Mouse (Mus musculus) hindbrain, embryonic 15.5 days (tissue): ENCODE data around the gene Nob1. TPM values are rescaled to one million over a fixed set of nuclear protein-coding genes. Genes with fewer than 3 reads are reported as not detected.
A peak's percentile ranks its signal among the peaks of the same experiment; 100 is the strongest.

Experiments
- ATAC-seq: fragments of 200-750 bp; cut with Nextera tagmentation; 2 replicates; pipeline ENCODE4 v1.8.0; 2017; ENCODE audit warnings: low read depth, moderate number of reproducible peaks, moderate TSS enrichment; ENCODE audit not compliant: low FRiP score
- H3K27ac ChIP-seq: fragments of 300-500 bp; sonication (generic); replicated peaks from 2 replicates; pipeline ENCODE4 v1.5.1; 2015; ENCODE audit warnings: mild to moderate bottlenecking, inconsistent platforms
- H3K27me3 ChIP-seq: fragments of 300-500 bp; sonication (generic); 2 replicates; pipeline ENCODE4 v1.6.1; 2015; ENCODE audit warnings: control low read depth, inconsistent platforms
- H3K36me3 ChIP-seq: fragments of 300-500 bp; sonication (generic); 2 replicates; pipeline ENCODE4 v1.6.1; 2015; ENCODE audit warnings: control low read depth, inconsistent platforms
- H3K4me1 ChIP-seq: fragments of 300-500 bp; sonication (generic); replicated peaks from 2 replicates; pipeline ENCODE4 v1.6.1; 2015; ENCODE audit warnings: control low read depth, inconsistent platforms
- H3K4me2 ChIP-seq: fragments of 300-500 bp; sonication (generic); 2 replicates; pipeline ENCODE4 v1.6.1; 2015; ENCODE audit warnings: moderate library complexity, mild to moderate bottlenecking, inconsistent platforms
- H3K4me3 ChIP-seq: fragments of 300-500 bp; sonication (generic); 2 replicates; pipeline ENCODE4 v1.5.1; 2015; ENCODE audit warnings: mild to moderate bottlenecking, inconsistent platforms
- H3K9ac ChIP-seq: fragments of 300-500 bp; sonication (generic); 2 replicates; pipeline ENCODE4 v1.6.1; 2015; ENCODE audit warnings: inconsistent platforms
- H3K9me3 ChIP-seq: fragments of 300-500 bp; sonication (generic); 2 replicates; pipeline ENCODE4 v1.6.1; 2016; ENCODE audit warnings: control low read depth, inconsistent platforms
- WGBS: fragments of 180-500 bp; shearing (Covaris S2); methylation state at CpG from one replicate; pipeline ENCODE4 v1.1.7; 2015; 5-methylcytosine and 5-hydroxymethylcytosine counted together
- polyA plus RNA-seq: library from polyadenylated mRNA; unstranded; fragments of >200 nt; fragmentation: Nextera tagmentation; extraction: Ambion mirVana; gene quantifications from 2 replicates; pipeline ENCODE4 v1.2.1, GENCODE M21; 2015

The Nob1 gene
- polyA plus RNA-seq, 1 experiment from 2014 or later, result 64.6 TPM

DNA sequence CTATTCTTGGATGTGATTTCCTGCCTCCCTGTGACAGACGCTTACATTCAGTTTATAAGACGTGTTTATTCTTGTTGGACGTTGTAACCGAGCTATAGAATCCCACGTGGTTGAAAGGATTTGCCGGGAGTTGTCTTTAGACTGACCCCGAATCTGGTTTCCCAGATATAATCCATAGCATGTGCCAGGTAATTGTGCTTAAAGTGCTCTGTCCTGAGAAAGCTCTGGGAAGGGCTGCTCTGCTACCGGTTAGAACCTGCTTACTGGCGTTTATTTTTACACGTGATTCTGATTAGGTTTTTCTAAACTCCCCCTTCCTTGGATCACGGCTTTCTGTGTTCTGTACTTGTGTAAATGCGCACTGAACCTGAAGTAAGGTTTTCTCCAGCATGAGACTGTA lies 27.2 kb downstream of the Nob1 start:
- WGBS, result 71% methylated on average over 12 of the region's 12 CpGs
- no peaks in the 10 kb centered on the region for H3K36me3 ChIP-seq
- H3K27ac ChIP-seq, result no peak overlapping the region
- H3K9me3 ChIP-seq, result no peaks in the 10 kb centered on the region
- H3K27me3 ChIP-seq, result no peaks in the 10 kb centered on the region
- H3K4me2 ChIP-seq, result no peak overlapping the region
- ATAC-seq, result no peak
- H3K4me3 ChIP-seq, result no peak overlapping the region
- H3K9ac ChIP-seq, result no peak overlapping the region
- H3K4me1 ChIP-seq, result peaks cover 11% of the 10 kb centered on the region

DNA sequence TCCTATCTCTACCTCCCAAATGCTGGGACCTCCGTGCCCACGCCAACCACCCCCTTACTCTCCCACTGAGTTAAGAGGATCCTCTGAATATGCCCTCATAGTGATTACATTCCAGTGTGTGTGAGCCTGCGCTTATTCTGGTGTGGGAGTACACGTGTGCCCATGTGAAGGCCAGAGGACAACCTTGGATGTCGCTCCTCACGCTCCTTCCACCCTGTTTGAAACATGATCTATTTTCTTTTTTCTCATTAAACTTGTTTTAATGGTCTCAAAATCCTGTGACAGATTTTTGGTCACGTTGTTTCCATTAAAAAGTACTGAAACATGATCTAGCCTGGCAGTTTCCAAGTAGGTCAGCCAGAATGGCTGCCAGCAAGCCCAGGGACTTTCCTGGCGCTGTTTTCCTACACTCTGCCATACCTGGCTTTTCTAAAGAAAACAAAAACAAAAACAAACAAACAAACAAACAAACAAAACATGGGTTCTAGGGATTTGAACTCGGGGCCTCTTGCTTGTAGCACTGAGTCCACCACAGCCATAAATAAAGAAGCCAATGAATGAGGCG lies 28.7 kb downstream of the Nob1 start:
- Histone ChIP-seq H3K9ac (no peak overlapping the region), H3K27me3 (no peaks in the 10 kb centered on the region), H3K27ac (no peak overlapping the region), H3K4me3 (no peak overlapping the region), H3K4me1 (0 out of 2 replicates have a peak, but pooled peaks cover 3% of the 10 kb centered on the region), H3K4me2 (no peak overlapping the region), H3K9me3 (no peaks in the 10 kb centered on the region), H3K36me3 (no peaks in the 10 kb centered on the region)
- whole genome bisulfite sequencing, result 93% methylated on average over 10 of the region's 10 CpGs
- ATAC-seq, result no peak

DNA sequence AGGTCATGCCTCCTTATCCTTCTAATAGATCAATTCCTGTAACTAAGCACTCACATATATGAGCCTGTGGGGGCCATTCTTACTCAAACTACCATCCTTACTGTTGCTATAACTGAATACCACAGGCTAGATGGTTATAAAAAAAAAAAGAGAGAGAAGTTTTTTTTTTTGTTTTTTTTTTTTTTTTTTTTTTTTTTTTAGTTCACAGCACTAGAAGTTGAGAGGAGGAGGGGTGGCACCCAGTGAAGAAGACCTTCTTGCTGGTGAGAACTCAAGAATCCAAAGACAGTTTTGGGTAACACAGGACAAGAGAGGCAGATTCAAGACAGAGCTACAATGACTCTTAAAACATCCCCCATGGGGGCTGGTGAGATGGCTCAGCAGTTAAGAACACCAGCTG lies 29.5 kb downstream of the Nob1 start:
- Histone ChIP-seq H3K9me3 (no peaks in the 10 kb centered on the region), H3K9ac (no peak overlapping the region), H3K27ac (no peak overlapping the region), H3K4me1 (0 out of 2 replicates have a peak, but pooled peaks cover 3% of the 10 kb centered on the region), H3K4me2 (no peak overlapping the region), H3K36me3 (no peaks in the 10 kb centered on the region), H3K27me3 (no peaks in the 10 kb centered on the region), H3K4me3 (no peak overlapping the region)
- no peak for ATAC-seq

DNA sequence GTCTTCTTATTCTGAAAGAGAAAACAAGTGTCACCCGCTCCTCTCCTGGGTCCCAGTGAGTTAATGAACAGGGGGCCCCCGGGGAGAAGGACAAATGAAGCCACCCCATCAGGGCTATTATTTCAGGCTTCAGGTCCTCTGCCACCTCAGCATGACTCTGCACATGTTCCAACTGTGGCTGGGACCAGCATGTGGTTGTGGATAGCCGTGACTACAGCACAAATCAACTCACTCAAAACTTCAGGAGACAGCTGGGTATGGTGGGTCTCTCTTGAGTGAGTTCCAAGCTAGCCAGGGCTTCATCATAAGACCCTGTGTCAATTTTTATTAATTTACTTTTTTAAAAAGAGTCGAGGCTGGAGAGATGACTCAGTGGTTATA lies 33.7 kb downstream of the Nob1 start:
- no peaks in the 10 kb centered on the region for H3K27me3 ChIP-seq
- peaks cover 11% of the 10 kb centered on the region; the same call in 1 of the 2 replicates for H3K4me1 ChIP-seq
- no peaks in the 10 kb centered on the region for H3K36me3 ChIP-seq
- H3K4me3 ChIP-seq, result no peak overlapping the region
- no peaks in the 10 kb centered on the region for H3K9me3 ChIP-seq
- ATAC-seq, result no peak
- no peak overlapping the region for H3K27ac ChIP-seq
- WGBS, result 63% methylated on average over 4 of the region's 4 CpGs
- no peak overlapping the region for H3K9ac ChIP-seq
- no peak overlapping the region for H3K4me2 ChIP-seq

GRCm38 (mm10) chr8:107390476-107391135 lies 34.2 kb downstream of the Nob1 start:
- Histone ChIP-seq H3K4me2 (no peak overlapping the region), H3K9ac (no peak overlapping the region), H3K4me3 (no peak overlapping the region), H3K9me3 (no peaks in the 10 kb centered on the region), H3K27me3 (no peaks in the 10 kb centered on the region), H3K27ac (no peak overlapping the region), H3K4me1 (peaks cover 11% of the 10 kb centered on the region; the same call in 1 of the 2 replicates), H3K36me3 (no peaks in the 10 kb centered on the region)
- 92% methylated on average over 16 of the region's 16 CpGs for WGBS
- ATAC-seq, result no peak

- Histone ChIP-seq H3K4me2 (no peak overlapping the region), H3K27ac (no peak overlapping the region), H3K9me3 (no peaks in the 10 kb centered on the region), H3K36me3 (no peaks in the 10 kb centered on the region), H3K4me1 (peaks cover 11% of the 10 kb centered on the region; the same call in 1 of the 2 replicates), H3K27me3 (no peaks in the 10 kb centered on the region), H3K4me3 (no peak overlapping the region), H3K9ac (no peak overlapping the region)
- ATAC-seq, result peak; percentile 45; the same call in 1 of the 2 replicates
- WGBS, result 56% methylated on average over 8 of the region's 8 CpGs
These were observed 35.3 kb downstream of the Nob1 start for GRCm38 (mm10) chr8:107389557-107389956.

GRCm38 (mm10) chr8:107387861-107388260 lies 37.0 kb downstream of the Nob1 start:
- 68% methylated on average over 5 of the region's 5 CpGs for WGBS
- Histone ChIP-seq H3K9me3 (no peaks in the 10 kb centered on the region), H3K9ac (no peak overlapping the region), H3K4me2 (no peak overlapping the region), H3K36me3 (no peaks in the 10 kb centered on the region), H3K27me3 (no peaks in the 10 kb centered on the region), H3K4me1 (peaks cover 11% of the 10 kb centered on the region; the same call in 1 of the 2 replicates), H3K27ac (no peak overlapping the region), H3K4me3 (no peak overlapping the region)
- no peak for ATAC-seq

DNA sequence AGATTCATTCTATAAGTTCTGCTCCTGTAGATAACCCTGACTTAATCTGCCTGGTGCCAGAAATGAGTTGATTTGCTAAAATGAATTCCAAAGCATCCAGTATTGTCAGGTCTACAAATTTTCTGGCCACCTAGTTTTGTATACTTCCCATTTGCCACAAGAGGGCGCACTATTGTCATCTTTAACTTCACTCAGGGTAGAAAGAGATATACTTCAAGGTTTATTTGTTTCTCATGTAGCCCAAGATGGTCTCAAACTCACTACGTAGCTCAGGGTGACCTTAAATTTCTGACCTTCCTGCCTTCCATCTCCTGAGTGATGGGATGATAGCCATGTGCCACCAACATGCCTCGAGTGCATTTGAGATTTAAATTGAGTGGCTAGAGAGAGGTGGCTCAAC lies 38.2 kb downstream of the Nob1 start:
- no peak overlapping the region for H3K4me3 ChIP-seq
- H3K27ac ChIP-seq, result no peak overlapping the region
- no peaks in the 10 kb centered on the region for H3K9me3 ChIP-seq
- no peaks in the 10 kb centered on the region for H3K36me3 ChIP-seq
- WGBS, result 36% methylated on average over 3 of the region's 3 CpGs
- no peak overlapping the region for H3K9ac ChIP-seq
- ATAC-seq, result no peak
- no peak overlapping the region for H3K4me2 ChIP-seq
- no peaks in the 10 kb centered on the region for H3K27me3 ChIP-seq
- peaks cover 11% of the 10 kb centered on the region; the same call in 1 of the 2 replicates for H3K4me1 ChIP-seq

GRCm38 (mm10) chr8:107386171-107386570 lies 38.7 kb downstream of the Nob1 start:
- Histone ChIP-seq H3K27me3 (no peaks in the 10 kb centered on the region), H3K27ac (no peak overlapping the region), H3K9ac (no peak overlapping the region), H3K4me3 (no peak overlapping the region), H3K4me2 (no peak overlapping the region), H3K36me3 (no peaks in the 10 kb centered on the region), H3K9me3 (no peaks in the 10 kb centered on the region), H3K4me1 (peaks cover 11% of the 10 kb centered on the region; the same call in 1 of the 2 replicates)
- WGBS, result 56% methylated on average over 5 of the region's 5 CpGs
- no peak for ATAC-seq

- Histone ChIP-seq H3K27ac (no peak overlapping the region), H3K4me3 (no peak overlapping the region), H3K4me2 (no peak overlapping the region), H3K4me1 (peaks cover 11% of the 10 kb centered on the region; the same call in 1 of the 2 replicates), H3K36me3 (peaks cover 3% of the 10 kb centered on the region), H3K9me3 (no peaks in the 10 kb centered on the region), H3K9ac (no peak overlapping the region), H3K27me3 (no peaks in the 10 kb centered on the region)
- 77% methylated on average over 2 of the region's 2 CpGs for WGBS
- ATAC-seq, result no peak
These were observed 39.8 kb downstream of the Nob1 start for GRCm38 (mm10) chr8:107385063-107385462.

- Histone ChIP-seq H3K9me3 (no peaks in the 10 kb centered on the region), H3K27ac (no peak overlapping the region), H3K4me3 (no peak overlapping the region), H3K27me3 (no peaks in the 10 kb centered on the region), H3K9ac (no peak overlapping the region), H3K4me2 (no peak overlapping the region), H3K4me1 (peaks cover 7% of the 10 kb centered on the region; the same call in 1 of the 2 replicates), H3K36me3 (peaks cover 6% of the 10 kb centered on the region)
- 68% methylated on average over 5 of the region's 5 CpGs for WGBS
- ATAC-seq, result no peak
These were observed 40.2 kb downstream of the Nob1 start for GRCm38 (mm10) chr8:107384651-107385050.

DNA sequence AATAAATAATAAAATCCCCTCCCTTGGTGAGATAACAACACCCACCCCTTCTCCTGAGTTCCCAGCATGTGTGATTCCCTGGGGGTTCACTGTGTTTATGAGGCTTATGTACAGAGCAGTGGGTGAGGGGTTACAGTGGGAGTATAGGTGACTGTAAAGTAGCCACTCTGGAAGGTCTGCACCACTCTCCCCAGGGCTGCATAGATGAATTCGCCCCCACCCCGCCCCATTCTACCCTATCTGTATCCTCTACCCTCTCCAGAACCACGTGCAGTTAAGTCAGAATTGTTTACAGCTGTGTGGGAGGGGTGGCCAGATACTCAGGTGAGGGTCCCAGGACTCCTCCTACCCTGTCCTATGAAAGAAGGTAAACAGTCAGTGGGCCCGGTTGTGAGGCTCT lies 42.0 kb downstream of the Nob1 start:
- H3K4me1 ChIP-seq, result no peaks in the 10 kb centered on the region
- no peak for ATAC-seq
- no peaks in the 10 kb centered on the region for H3K27me3 ChIP-seq
- H3K36me3 ChIP-seq, result peaks cover 19% of the 10 kb centered on the region
- no peak overlapping the region for H3K9ac ChIP-seq
- H3K27ac ChIP-seq, result no peak overlapping the region
- no peaks in the 10 kb centered on the region for H3K9me3 ChIP-seq
- H3K4me3 ChIP-seq, result no peak overlapping the region
- no peak overlapping the region for H3K4me2 ChIP-seq
- WGBS, result 76% methylated on average over 4 of the region's 4 CpGs
